24 mouse cellular contexts compared by ENCODE assay signal in genomic region chr2:42845489-42845888, GRCm38 (mm10).
DNase-seq lines count a peak whose midpoint lies in the region; ATAC-seq and TF ChIP-seq lines count a peak whose summit lies in the region.
"Had no signal": no experiment of that assay in that cellular context is flagged by ENCODE, and none has a peak within 500 bp of the region (broad histone marks: within the 10 kb centered on the region; RNA-seq: fewer than 3 reads in every experiment).

No protein-coding gene starts in this region.

- no peak for TF ChIP-seq CTCF in brain, embryonic 14.5 days (IDR thresholded peaks at IDR 0.05; ENCODE audit: borderline replicate concordance, extremely low read depth, insufficient read depth, insufficient read length)
- TF ChIP-seq CTCF in gastrocnemius, adult 2 months (IDR thresholded peaks at IDR 0.05) = no peak

- no peak overlapping the region for H3K9ac ChIP-seq in limb, embryonic 13.5 days
- H3K9ac ChIP-seq in limb, embryonic 14.5 days (ENCODE audit: low read depth, low read length, severe bottlenecking) = no peak overlapping the region
- H3K9ac ChIP-seq in liver, embryonic 11.5 days (ENCODE audit: low read depth, low read length) = no peak overlapping the region

- no peaks in the 10 kb centered on the region for H3K9me3 ChIP-seq in limb, embryonic 13.5 days
- H3K9me3 ChIP-seq in limb, embryonic 10.5 days (replicated peaks) = no peaks in the 10 kb centered on the region
- H3K9me3 ChIP-seq in limb, embryonic 14.5 days (ENCODE audit: control insufficient read depth, low read length) = no peaks in the 10 kb centered on the region
- no peaks in the 10 kb centered on the region for H3K9me3 ChIP-seq in liver, embryonic 11.5 days (ENCODE audit: control insufficient read depth, low read length)
- H3K9me3 ChIP-seq: G1E had no signal

- H3K36me3 ChIP-seq in limb, embryonic 13.5 days = no peaks in the 10 kb centered on the region
- no peaks in the 10 kb centered on the region for H3K36me3 ChIP-seq in limb, embryonic 10.5 days
- no peaks in the 10 kb centered on the region for H3K36me3 ChIP-seq in limb, embryonic 14.5 days (ENCODE audit: control insufficient read depth, insufficient read depth, low read length)
- no peaks in the 10 kb centered on the region for H3K36me3 ChIP-seq in liver, embryonic 11.5 days (ENCODE audit: control insufficient read depth, insufficient read depth, low read length)
- H3K36me3 ChIP-seq: G1E had no signal

- no peak overlapping the region for H3K27ac ChIP-seq in limb, embryonic 13.5 days
- no peak overlapping the region for H3K27ac ChIP-seq in limb, embryonic 10.5 days
- no peak overlapping the region for H3K27ac ChIP-seq in limb, embryonic 14.5 days (replicated peaks; ENCODE audit: low read depth, low read length)
- no peak overlapping the region for H3K27ac ChIP-seq in liver, embryonic 11.5 days (ENCODE audit: low read depth, low read length)
- no peak overlapping the region for H3K27ac ChIP-seq in gastrocnemius, adult 2 months

- no peak overlapping the region for H3K4me2 ChIP-seq in limb, embryonic 13.5 days (replicated peaks)
- no peak overlapping the region for H3K4me2 ChIP-seq in limb, embryonic 14.5 days (replicated peaks; ENCODE audit: low read depth, low read length, severe bottlenecking)
- no peak overlapping the region for H3K4me2 ChIP-seq in liver, embryonic 11.5 days

- H3K27me3 ChIP-seq in limb, embryonic 13.5 days = no peaks in the 10 kb centered on the region
- no peaks in the 10 kb centered on the region for H3K27me3 ChIP-seq in limb, embryonic 10.5 days (ENCODE audit: low read depth, poor library complexity, severe bottlenecking)
- H3K27me3 ChIP-seq in limb, embryonic 14.5 days (ENCODE audit: control insufficient read depth, insufficient read depth, low read length) = no peaks in the 10 kb centered on the region
- no peaks in the 10 kb centered on the region for H3K27me3 ChIP-seq in liver, embryonic 11.5 days (replicated peaks; ENCODE audit: control insufficient read depth, insufficient read depth, low read length)
- H3K27me3 ChIP-seq: CH12.LX had no signal

- TF ChIP-seq POLR2A in brain, embryonic 14.5 days (IDR thresholded peaks at IDR 0.05; ENCODE audit: borderline replicate concordance, extremely low read depth, insufficient read depth, insufficient read length, poor library complexity, severe bottlenecking) = no peak
- TF ChIP-seq POLR2A in limb, embryonic 14.5 days (IDR thresholded peaks at IDR 0.05; ENCODE audit: borderline replicate concordance, extremely low read depth, insufficient read depth, insufficient read length) = no peak

- DNase-seq in limb, embryonic 10.5 days (ENCODE audit: low spot score) = no peak
- DNase-seq in Muller cell, postnatal 12 days (ENCODE audit: inconsistent ontology term) = peak; percentile 56
- peak; percentile 5 for DNase-seq in brain, embryonic 14.5 days (ENCODE audit: low read depth)
- peak; percentile 42 for DNase-seq in limb, embryonic 14.5 days (ENCODE audit: low spot score)
- DNase-seq in liver, embryonic 11.5 days (ENCODE audit: low spot score) = no peak
- no peak for DNase-seq in gastrocnemius, adult 2 months
- no peak for DNase-seq in layer of hippocampus, adult 18-20 months (ENCODE audit: low spot score in 2 of 2)
- DNase-seq: adrenal gland, adult 2 months; adrenal gland, adult 8-10 months; adrenal gland, postnatal 10 days; adrenal gland, postnatal 14 days; adrenal gland, postnatal 25 days; adrenal gland, postnatal 36 days; B cell, adult 2 months; cerebellum, adult 11 months; cerebellum, adult 11-12 months; cerebellum, adult 18-20 months; cerebellum, adult 2 months had no signal

- H3K4me3 ChIP-seq in limb, embryonic 13.5 days = no peak overlapping the region
- H3K4me3 ChIP-seq in limb, embryonic 10.5 days = no peak overlapping the region
- H3K4me3 ChIP-seq in limb, embryonic 14.5 days (replicated peaks; ENCODE audit: low read length) = no peak overlapping the region
- no peak overlapping the region for H3K4me3 ChIP-seq in liver, embryonic 11.5 days (ENCODE audit: low read depth, low read length)
- H3K4me3 ChIP-seq in gastrocnemius, adult 2 months = no peak overlapping the region

- intact Hi-C loops in gastrocnemius, adult 2 months (cut with DNase I) = no loop called here

- peak; percentile 54; the same call in 1 of the 2 replicates for ATAC-seq in limb, embryonic 13.5 days (ENCODE audit: low FRiP score, low read depth)
- ATAC-seq in limb, embryonic 14.5 days (ENCODE audit: low FRiP score, low read depth) = no peak
- no peak for ATAC-seq in liver, embryonic 11.5 days (replicated peaks; ENCODE audit: low FRiP score)
- ATAC-seq: activated CD4-positive, CD25-positive, alpha-beta regulatory T cell, adult 4 months; CD4-positive, CD25-positive, alpha-beta regulatory T cell, adult 4 months; Patski had no signal

- no peaks in the 10 kb centered on the region for H3K4me1 ChIP-seq in limb, embryonic 13.5 days
- no peaks in the 10 kb centered on the region for H3K4me1 ChIP-seq in limb, embryonic 10.5 days
- no peaks in the 10 kb centered on the region; the same call in 1 of the 2 replicates for H3K4me1 ChIP-seq in limb, embryonic 14.5 days (ENCODE audit: control insufficient read depth, insufficient read depth, low read length)
- H3K4me1 ChIP-seq in liver, embryonic 11.5 days (replicated peaks; ENCODE audit: control insufficient read depth, insufficient read depth, low read length) = no peaks in the 10 kb centered on the region

Comparison
In these comparisons a context has a peak if more than half of its experiments do, and no peak if none do; other contexts are left out.
1. DNase-seq: peak in Muller cell, postnatal 12 days (single experiment), brain, embryonic 14.5 days (single experiment) and limb, embryonic 14.5 days (single experiment); none in limb, embryonic 10.5 days (single experiment), liver, embryonic 11.5 days (single experiment), gastrocnemius, adult 2 months (single experiment) and layer of hippocampus, adult 18-20 months (0 of 2).